Mouse (Mus musculus): ENCODE data around the gene Itsn1. TPM values are rescaled to one million over a fixed set of nuclear protein-coding genes. Genes with fewer than 3 reads are reported as not detected.

Gene Itsn1
- total and polyA plus RNA-seq, 2 experiments from 2014 or later, result 11.9 to 64.7 TPM

GRCm38 (mm10) chr16:91918461-91918860, 189.4 kb downstream of the Itsn1 start:
- ATAC-seq (ENCODE audit: insufficient read depth, low read depth), result no peak
- WGBS, result 68% methylated on average over 4 of the region's 4 CpGs
- Histone ChIP-seq H3K9ac (replicated peaks; ENCODE audit: low read depth, low read length) (no peak overlapping the region), H3K4me2 (ENCODE audit: low read depth, low read length) (no peak overlapping the region), H3K4me1 (ENCODE audit: control insufficient read depth, insufficient read depth) (0 out of 2 replicates have a peak, but pooled peaks cover 7% of the 10 kb centered on the region), H3K27me3 (ENCODE audit: control insufficient read depth, insufficient read depth, low read length) (no peaks in the 10 kb centered on the region), H3K27ac (ENCODE audit: low read depth) (no peak overlapping the region), H3K36me3 (replicated peaks; ENCODE audit: control insufficient read depth, insufficient read depth, low read length) (peaks cover 9% of the 10 kb centered on the region), H3K4me3 (ENCODE audit: low read depth, low read length) (no peak overlapping the region), H3K9me3 (replicated peaks; ENCODE audit: control insufficient read depth, low read length) (no peaks in the 10 kb centered on the region)
- no peak for DNase-seq (ENCODE audit: low spot score)
- TF ChIP-seq CTCF (IDR thresholded peaks at IDR 0.05; ENCODE audit: low read depth), result no peak
- no peak for TF ChIP-seq EP300 (IDR thresholded peaks at IDR 0.05; ENCODE audit: low read depth)

- Histone ChIP-seq H3K27me3 (ENCODE audit: control insufficient read depth, insufficient read depth, low read length) (no peaks in the 10 kb centered on the region), H3K27ac (ENCODE audit: low read depth) (no peak overlapping the region), H3K9me3 (replicated peaks; ENCODE audit: control insufficient read depth, low read length) (no peaks in the 10 kb centered on the region), H3K4me3 (ENCODE audit: low read depth, low read length) (no peak overlapping the region), H3K36me3 (replicated peaks; ENCODE audit: control insufficient read depth, insufficient read depth, low read length) (peaks cover 15% of the 10 kb centered on the region), H3K9ac (replicated peaks; ENCODE audit: low read depth, low read length) (no peak overlapping the region), H3K4me2 (ENCODE audit: low read depth, low read length) (no peak overlapping the region), H3K4me1 (ENCODE audit: control insufficient read depth, insufficient read depth) (0 out of 2 replicates have a peak, but pooled peaks cover 7% of the 10 kb centered on the region)
- DNase-seq (ENCODE audit: low spot score), result no peak
- TF ChIP-seq CTCF (IDR thresholded peaks at IDR 0.05; ENCODE audit: low read depth) (no peak), EP300 (IDR thresholded peaks at IDR 0.05; ENCODE audit: low read depth) (no peak)
- no peak for ATAC-seq (ENCODE audit: insufficient read depth, low read depth)
- WGBS, result 54% methylated on average over 6 of the region's 6 CpGs
These were observed 190.0 kb downstream of the Itsn1 start for GRCm38 (mm10) chr16:91919056-91919455.

- H3K36me3 ChIP-seq (replicated peaks; ENCODE audit: control insufficient read depth, insufficient read depth, low read length), result peaks cover 38% of the 10 kb centered on the region
- no peaks in the 10 kb centered on the region for H3K9me3 ChIP-seq (replicated peaks; ENCODE audit: control insufficient read depth, low read length)
- no peak overlapping the region for H3K4me3 ChIP-seq (ENCODE audit: low read depth, low read length)
- ATAC-seq (ENCODE audit: insufficient read depth, low read depth) (no peak), DNase-seq (ENCODE audit: low spot score) (no peak)
- H3K27me3 ChIP-seq (ENCODE audit: control insufficient read depth, insufficient read depth, low read length), result no peaks in the 10 kb centered on the region
- H3K27ac ChIP-seq (ENCODE audit: low read depth), result no peak overlapping the region
- WGBS, result 90% methylated on average over 11 of the region's 11 CpGs
- H3K4me1 ChIP-seq (ENCODE audit: control insufficient read depth, insufficient read depth), result 0 out of 2 replicates have a peak, but pooled peaks cover 7% of the 10 kb centered on the region
- H3K9ac ChIP-seq (replicated peaks; ENCODE audit: low read depth, low read length), result no peak overlapping the region
- no peak overlapping the region for H3K4me2 ChIP-seq (ENCODE audit: low read depth, low read length)
- TF ChIP-seq EP300 (IDR thresholded peaks at IDR 0.05; ENCODE audit: low read depth), result no peak
- TF ChIP-seq CTCF (IDR thresholded peaks at IDR 0.05; ENCODE audit: low read depth), result no peak
These were observed 192.3 kb downstream of the Itsn1 start for GRCm38 (mm10) chr16:91921340-91921739.

- H3K36me3 ChIP-seq (replicated peaks; ENCODE audit: control insufficient read depth, insufficient read depth, low read length), result peaks cover 54% of the 10 kb centered on the region
- H3K27ac ChIP-seq (ENCODE audit: low read depth), result no peak overlapping the region
- TF ChIP-seq CTCF (IDR thresholded peaks at IDR 0.05; ENCODE audit: low read depth) (no peak), EP300 (IDR thresholded peaks at IDR 0.05; ENCODE audit: low read depth) (no peak)
- no peaks in the 10 kb centered on the region for H3K9me3 ChIP-seq (replicated peaks; ENCODE audit: control insufficient read depth, low read length)
- DNase-seq (ENCODE audit: low spot score) (no peak), ATAC-seq (ENCODE audit: insufficient read depth, low read depth) (no peak)
- 61% methylated on average over 8 of the region's 8 CpGs for WGBS
- H3K4me3 ChIP-seq (ENCODE audit: low read depth, low read length), result no peak overlapping the region
- no peak overlapping the region for H3K4me2 ChIP-seq (ENCODE audit: low read depth, low read length)
- H3K4me1 ChIP-seq (ENCODE audit: control insufficient read depth, insufficient read depth), result no peaks in the 10 kb centered on the region
- H3K27me3 ChIP-seq (ENCODE audit: control insufficient read depth, insufficient read depth, low read length), result no peaks in the 10 kb centered on the region
- H3K9ac ChIP-seq (replicated peaks; ENCODE audit: low read depth, low read length), result no peak overlapping the region
These were observed 193.9 kb downstream of the Itsn1 start for GRCm38 (mm10) chr16:91922939-91923338.

GRCm38 (mm10) chr16:91924426-91924825, 195.3 kb downstream of the Itsn1 start:
- H3K9ac ChIP-seq (replicated peaks; ENCODE audit: low read depth, low read length), result no peak overlapping the region
- ATAC-seq (ENCODE audit: insufficient read depth, low read depth), result no peak
- WGBS, result 90% methylated on average over 8 of the region's 8 CpGs
- no peak for TF ChIP-seq EP300 (IDR thresholded peaks at IDR 0.05; ENCODE audit: low read depth)
- no peak for TF ChIP-seq CTCF (IDR thresholded peaks at IDR 0.05; ENCODE audit: low read depth)
- no peak for DNase-seq (ENCODE audit: low spot score)
- no peak overlapping the region for H3K4me2 ChIP-seq (ENCODE audit: low read depth, low read length)
- peaks cover 68% of the 10 kb centered on the region for H3K36me3 ChIP-seq (replicated peaks; ENCODE audit: control insufficient read depth, insufficient read depth, low read length)
- no peaks in the 10 kb centered on the region for H3K9me3 ChIP-seq (replicated peaks; ENCODE audit: control insufficient read depth, low read length)
- 0 out of 2 replicates have a peak, but pooled peaks cover 3% of the 10 kb centered on the region for H3K4me1 ChIP-seq (ENCODE audit: control insufficient read depth, insufficient read depth)
- H3K27me3 ChIP-seq (ENCODE audit: control insufficient read depth, insufficient read depth, low read length), result no peaks in the 10 kb centered on the region
- no peak overlapping the region for H3K27ac ChIP-seq (ENCODE audit: low read depth)
- no peak overlapping the region for H3K4me3 ChIP-seq (ENCODE audit: low read depth, low read length)

Measured in heart, postnatal 0 days (tissue).